Mouse (Mus musculus): Measurements from ENCODE around the gene Cox4i1.

DNA sequence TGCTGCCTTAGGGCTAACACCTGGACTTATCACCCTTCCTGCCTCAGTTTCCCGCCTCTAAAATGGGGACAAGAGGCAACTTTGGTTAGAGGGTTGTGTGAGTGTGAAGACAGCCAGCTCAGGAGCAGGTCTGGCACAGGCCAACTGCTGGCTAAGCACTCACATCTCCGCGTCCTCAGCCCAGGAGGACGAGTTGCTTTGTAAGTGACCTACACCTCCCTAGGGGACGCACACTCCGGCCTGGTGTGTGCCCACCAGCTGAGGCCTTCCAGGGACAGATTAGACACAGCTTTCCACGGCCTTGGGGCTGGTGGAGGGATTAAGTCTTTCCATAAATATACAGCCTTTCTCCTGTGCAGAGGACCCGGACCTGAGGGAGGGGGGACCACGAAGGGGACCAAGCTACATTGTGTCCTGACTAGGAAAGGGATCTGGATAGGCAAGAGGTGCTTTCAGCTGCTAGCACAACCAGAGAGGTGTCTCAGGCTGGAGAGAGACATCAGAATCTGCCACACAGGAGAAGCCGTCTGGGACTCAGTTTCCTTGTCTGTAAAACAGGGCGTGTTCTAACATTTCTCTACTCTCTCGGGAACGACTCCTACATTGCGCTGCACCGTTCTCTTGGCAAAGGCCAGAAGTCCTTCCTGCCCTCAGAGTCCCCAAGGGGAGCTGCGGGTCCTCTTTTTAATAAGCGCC, 34.9 kb upstream of the Cox4i1 start:
- no peak for TF ChIP-seq CTCF (IDR thresholded peaks at IDR 0.05; ENCODE audit: low read depth, low read length)
- TF ChIP-seq POLR2A (IDR thresholded peaks at IDR 0.05; ENCODE audit: extremely low read depth, insufficient read depth, low read length), result no peak
